8 mouse cellular contexts compared by ENCODE assay signal in the genomic region with DNA sequence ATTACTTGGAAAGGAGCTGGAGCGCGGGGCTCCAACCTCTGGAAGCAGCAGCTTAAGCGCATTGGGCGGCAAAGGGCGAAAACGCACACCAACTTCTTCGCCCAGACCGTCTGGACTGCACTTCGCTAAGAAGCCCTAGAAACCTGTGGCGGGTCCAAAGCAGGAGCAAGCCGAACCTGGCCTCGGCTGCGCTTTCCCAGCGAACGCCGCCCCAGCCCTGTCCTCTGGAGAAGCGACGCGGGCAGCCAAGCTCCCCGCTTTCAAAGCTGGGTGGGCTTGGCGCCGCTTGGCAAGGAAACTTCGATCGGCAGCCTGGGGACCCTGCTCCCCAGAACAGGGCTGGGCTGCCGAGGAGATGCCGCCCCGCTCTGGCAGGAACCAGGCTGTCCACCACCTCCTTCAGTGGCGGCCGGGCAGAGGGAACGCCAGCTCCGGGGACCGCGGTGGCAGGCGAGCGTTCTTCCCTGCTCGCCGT. TPM values are rescaled to one million over a fixed set of nuclear protein-coding genes. Genes with fewer than 3 reads are reported as not detected.
DNase-seq lines count a peak whose midpoint lies in the region; ATAC-seq and TF ChIP-seq lines count a peak whose summit lies in the region.

No protein-coding gene starts in this region.

- H3K4me1 ChIP-seq in erythroblast, embryonic 14.5 days (ENCODE audit: control insufficient read depth) = peaks cover 16% of the 10 kb centered on the region
- no peaks in the 10 kb centered on the region for H3K4me1 ChIP-seq in embryonic facial prominence, embryonic 11.5 days (ENCODE audit: control insufficient read depth, insufficient read depth, low read length)
- H3K4me1 ChIP-seq in intestine, embryonic 15.5 days (replicated peaks) = no peaks in the 10 kb centered on the region
- no peaks in the 10 kb centered on the region for H3K4me1 ChIP-seq in liver, postnatal 0 days (ENCODE audit: insufficient read depth)
- no peaks in the 10 kb centered on the region for H3K4me1 ChIP-seq in stomach, embryonic 14.5 days (ENCODE audit: control insufficient read depth, insufficient read depth, low read length)

- peak overlapping the region; percentile 82 for H3K4me3 ChIP-seq in erythroblast, embryonic 14.5 days (replicated peaks)
- H3K4me3 ChIP-seq in C2C12 (ENCODE audit: insufficient read depth, poor library complexity, severe bottlenecking) = peak overlapping the region; percentile 46
- H3K4me3 ChIP-seq in embryonic facial prominence, embryonic 11.5 days (ENCODE audit: low read depth, low read length) = peak overlapping the region; percentile 59
- peak overlapping the region; percentile 60 for H3K4me3 ChIP-seq in intestine, embryonic 15.5 days (replicated peaks)
- peak overlapping the region; percentile 65 for H3K4me3 ChIP-seq in liver, postnatal 0 days (ENCODE audit: low read depth, low read length)
- peak overlapping the region; percentile 56 for H3K4me3 ChIP-seq in stomach, embryonic 14.5 days (ENCODE audit: low read depth, low read length)

- TF ChIP-seq CTCF in C2C12 (IDR thresholded peaks at IDR 0.05; ENCODE audit: control insufficient read depth, insufficient read depth, insufficient read length) = no peak
- 0 out of 2 replicates have a peak, but pooled peaks have one; percentile 4 for TF ChIP-seq CTCF in liver, postnatal 0 days (IDR thresholded peaks at IDR 0.05; ENCODE audit: low read depth)

- peak overlapping the region; percentile 71 for H3ac ChIP-seq in C2C12 (ENCODE audit: control insufficient read depth, insufficient read length, low read depth)

- no peak for ATAC-seq in erythroblast, adult 5-6 weeks (replicated peaks; ENCODE audit: low FRiP score, poor library complexity, severe bottlenecking)
- peak; percentile 76 for ATAC-seq in embryonic facial prominence, embryonic 11.5 days (replicated peaks; ENCODE audit: insufficient number of reproducible peaks, low FRiP score, low TSS enrichment, low read depth)
- peak; percentile 79 for ATAC-seq in intestine, embryonic 15.5 days
- peak; percentile 72 for ATAC-seq in liver, postnatal 0 days
- peak; percentile 73 for ATAC-seq in stomach, embryonic 14.5 days (ENCODE audit: insufficient number of reproducible peaks, insufficient read depth, low FRiP score, low read depth)

- 24% methylated on average over 35 of the region's 37 CpGs for WGBS in embryonic facial prominence, embryonic 11.5 days
- 19% methylated on average over 34 of the region's 37 CpGs for WGBS in intestine, embryonic 15.5 days
- 12% methylated on average over 34 of the region's 37 CpGs for WGBS in liver, postnatal 0 days (ENCODE audit: insufficient replicate concordance)
- 15% methylated on average over 37 of the region's 37 CpGs for WGBS in stomach, embryonic 14.5 days

- peaks cover 10% of the 10 kb centered on the region for H3K79me3 ChIP-seq in C2C12 (ENCODE audit: low read depth)

- H3K27me3 ChIP-seq in erythroblast, embryonic 14.5 days (ENCODE audit: control insufficient read depth) = no peaks in the 10 kb centered on the region; the same call in 1 of the 2 replicates
- no peaks in the 10 kb centered on the region for H3K27me3 ChIP-seq in C2C12 (ENCODE audit: control insufficient read depth, insufficient read depth, insufficient read length)
- no peaks in the 10 kb centered on the region for H3K27me3 ChIP-seq in embryonic facial prominence, embryonic 11.5 days (ENCODE audit: control insufficient read depth, insufficient read depth, low read length)
- H3K27me3 ChIP-seq in intestine, embryonic 15.5 days (replicated peaks) = no peaks in the 10 kb centered on the region
- no peaks in the 10 kb centered on the region for H3K27me3 ChIP-seq in liver, postnatal 0 days (ENCODE audit: insufficient read depth, low read length)
- H3K27me3 ChIP-seq in stomach, embryonic 14.5 days (ENCODE audit: control insufficient read depth, insufficient read depth, low read length) = no peaks in the 10 kb centered on the region

- no peak for TF ChIP-seq EP300 in liver, postnatal 0 days (IDR thresholded peaks at IDR 0.05; ENCODE audit: low read depth)

- peak; percentile 31 for DNase-seq in embryonic facial prominence, embryonic 11.5 days (ENCODE audit: low spot score)
- DNase-seq in liver, postnatal 0 days = no peak
- no peak for DNase-seq in ovary, postnatal 36 days (ENCODE audit: low spot score)

- H3K79me2 ChIP-seq in C2C12 (ENCODE audit: control insufficient read depth, insufficient read depth) = peaks cover 44% of the 10 kb centered on the region

- H3K9ac ChIP-seq in embryonic facial prominence, embryonic 11.5 days (replicated peaks; ENCODE audit: low read length) = peak overlapping the region; percentile 75
- H3K9ac ChIP-seq in intestine, embryonic 15.5 days = peak overlapping the region; percentile 65
- H3K9ac ChIP-seq in liver, postnatal 0 days (replicated peaks) = peak overlapping the region; percentile 72
- H3K9ac ChIP-seq in stomach, embryonic 14.5 days (replicated peaks; ENCODE audit: low read depth, low read length) = peak overlapping the region; percentile 53

- peak overlapping the region; percentile 40 for H3K4me2 ChIP-seq in embryonic facial prominence, embryonic 11.5 days (ENCODE audit: low read depth, low read length)
- H3K4me2 ChIP-seq in intestine, embryonic 15.5 days (replicated peaks) = peak overlapping the region; percentile 59
- H3K4me2 ChIP-seq in liver, postnatal 0 days (ENCODE audit: low read depth, low read length) = peak overlapping the region; percentile 74
- H3K4me2 ChIP-seq in stomach, embryonic 14.5 days (replicated peaks; ENCODE audit: low read depth, low read length) = peak overlapping the region; percentile 45

- peak overlapping the region; percentile 82 for H3K27ac ChIP-seq in embryonic facial prominence, embryonic 11.5 days (replicated peaks; ENCODE audit: low read depth, low read length)
- H3K27ac ChIP-seq in intestine, embryonic 15.5 days = peak overlapping the region; percentile 86
- H3K27ac ChIP-seq in liver, postnatal 0 days (ENCODE audit: low read depth) = peak overlapping the region; percentile 53; the same call in 1 of the 2 replicates
- H3K27ac ChIP-seq in stomach, embryonic 14.5 days (ENCODE audit: low read length) = peak overlapping the region; percentile 89

- H3K9me3 ChIP-seq in erythroblast, embryonic 14.5 days (ENCODE audit: control insufficient read depth, low read length) = peaks cover 5% of the 10 kb centered on the region; the same call in 1 of the 2 replicates
- H3K9me3 ChIP-seq in embryonic facial prominence, embryonic 11.5 days (replicated peaks; ENCODE audit: control insufficient read depth, low read length) = no peaks in the 10 kb centered on the region
- no peaks in the 10 kb centered on the region for H3K9me3 ChIP-seq in intestine, embryonic 15.5 days
- no peaks in the 10 kb centered on the region for H3K9me3 ChIP-seq in liver, postnatal 0 days (ENCODE audit: low read length)
- no peaks in the 10 kb centered on the region for H3K9me3 ChIP-seq in stomach, embryonic 14.5 days (ENCODE audit: control insufficient read depth, low read depth, low read length)

- no peaks in the 10 kb centered on the region for H3K36me3 ChIP-seq in erythroblast, embryonic 14.5 days (ENCODE audit: control insufficient read depth)
- H3K36me3 ChIP-seq in C2C12 (ENCODE audit: control insufficient read depth, insufficient read depth) = peaks cover 6% of the 10 kb centered on the region
- H3K36me3 ChIP-seq in embryonic facial prominence, embryonic 11.5 days (replicated peaks; ENCODE audit: control insufficient read depth, insufficient read depth, low read depth, low read length) = no peaks in the 10 kb centered on the region
- H3K36me3 ChIP-seq in intestine, embryonic 15.5 days = no peaks in the 10 kb centered on the region
- H3K36me3 ChIP-seq in liver, postnatal 0 days (replicated peaks; ENCODE audit: insufficient read depth, low read length) = no peaks in the 10 kb centered on the region
- no peaks in the 10 kb centered on the region for H3K36me3 ChIP-seq in stomach, embryonic 14.5 days (ENCODE audit: control insufficient read depth, insufficient read depth, low read length)

TF ChIP-seq in C2C12, 6 proteins besides CTCF, POLR2A, EP300 and RAD21:
- no peak for TF ChIP-seq USF1 (IDR thresholded peaks at IDR 0.05; ENCODE audit: low read depth)
- TF ChIP-seq MAX (IDR thresholded peaks at IDR 0.05) = no peak
- no peak for TF ChIP-seq CEBPB (IDR thresholded peaks at IDR 0.05; ENCODE audit: low read depth)
- no peak for TF ChIP-seq FOSL1 (IDR thresholded peaks at IDR 0.05; ENCODE audit: insufficient read depth, low read length, poor library complexity, severe bottlenecking)
- no peak for TF ChIP-seq MYOG (IDR thresholded peaks at IDR 0.05; ENCODE audit: control insufficient read depth, extremely low read depth, insufficient read length)
- no peak for TF ChIP-seq MYOD1 (IDR thresholded peaks at IDR 0.05; ENCODE audit: control insufficient read depth, insufficient read length, low read depth)

RNA-seq across cellular contexts. Expression of a gene that starts 0.6 kb away (rescaled TPM):
- 0.01 and 0.05 TPM in 2 replicates for polyA plus RNA-seq in erythroblast, embryonic 14.5 days (2012)
- 3.8 TPM in 1 of 2 replicates, not detected in the other for total RNA-seq in erythroblast, adult 5-6 weeks (2015; ENCODE audit: low replicate concordance)
- 0.14 and 0.68 TPM in 2 replicates for total RNA-seq in erythroblast, adult 5-6 weeks (2017; ENCODE audit: low replicate concordance)
- polyA plus RNA-seq in C2C12 (2012; fragmentation: generic; extraction: Trizol) = 14.8 TPM
- polyA plus RNA-seq in embryonic facial prominence, embryonic 11.5 days (2014; fragmentation: Nextera tagmentation; extraction: Ambion mirVana) = 21.4 and 23.8 TPM in 2 replicates
- 16.2 and 17.3 TPM in 2 replicates for polyA plus RNA-seq in intestine, embryonic 15.5 days (2015; fragmentation: Nextera tagmentation; extraction: Ambion mirVana)
- polyA plus RNA-seq in liver, postnatal 0 days (2015; fragmentation: Nextera tagmentation; extraction: Ambion mirVana) = 0.97 and 1.3 TPM in 2 replicates
- polyA plus RNA-seq in stomach, embryonic 14.5 days (2014; fragmentation: Nextera tagmentation; extraction: Ambion mirVana) = 17.8 and 18.1 TPM in 2 replicates

RNA-seq across cellular contexts. Expression of a gene that starts 57.0 kb away (rescaled TPM):
- not detected in 2 replicates for polyA plus RNA-seq in erythroblast, embryonic 14.5 days (2012)
- 0.38 TPM in 1 of 2 replicates, not detected in the other for total RNA-seq in erythroblast, adult 5-6 weeks (2015; ENCODE audit: low replicate concordance)
- not detected in 2 replicates for total RNA-seq in erythroblast, adult 5-6 weeks (2017; ENCODE audit: low replicate concordance)
- polyA plus RNA-seq in C2C12 (2012; fragmentation: generic; extraction: Trizol) = 1.4 TPM
- polyA plus RNA-seq in embryonic facial prominence, embryonic 11.5 days (2014; fragmentation: Nextera tagmentation; extraction: Ambion mirVana) = 0.54 and 0.74 TPM in 2 replicates
- polyA plus RNA-seq in intestine, embryonic 15.5 days (2015; fragmentation: Nextera tagmentation; extraction: Ambion mirVana) = 0.50 and 0.51 TPM in 2 replicates
- polyA plus RNA-seq in liver, postnatal 0 days (2015; fragmentation: Nextera tagmentation; extraction: Ambion mirVana) = 0.07 TPM in 1 of 2 replicates, not detected in the other
- 0.45 and 0.65 TPM in 2 replicates for polyA plus RNA-seq in stomach, embryonic 14.5 days (2014; fragmentation: Nextera tagmentation; extraction: Ambion mirVana)
